Mouse (Mus musculus) left cerebral cortex, postnatal 10 days (tissue): ENCODE results near the gene Vps26a. TPM values are rescaled to one million over a fixed set of nuclear protein-coding genes. Genes with fewer than 3 reads are reported as not detected.

Experiments used
- DNase-seq, 2 experiments: peaks; one replicate each; pipeline ENCODE4 v3.0.0; 2021 to 2022; ENCODE audit warnings: low spot score in 2 of 2, mixed read lengths in 1 of 2; ENCODE audit errors: extremely low spot score in 1 of 2
- intact Hi-C: fragments of 180-260 bp; cut with DNase I; formaldehyde crosslinking; loops from one replicate; pipeline ENCODE4 v1.15.1; 2025
- total RNA-seq, 2 experiments: library from RNA; stranded (reverse); gene quantifications; 2 replicates each; pipeline ENCODE4 v1.2.3; 2021

Gene Vps26a
- 10 to 100 TPM; 46.3 to 47.9 TPM for total RNA-seq

GRCm38 (mm10) chr10:62486618-62487415 is at the start of gene Vps26a:
Vps26a (minus strand) TSS chr10:62486805.
- intact Hi-C loops, result no loop called here

GRCm38 (mm10) chr10:62534509-62534908 is 47.9 kb upstream of the Vps26a start:
- intact Hi-C loops, result no loop called here

More at GRCm38 (mm10) chr10:62486618-62487415, at the start of gene Vps26a:
- DNase-seq, result peak; percentile 97 to 98

DNA sequence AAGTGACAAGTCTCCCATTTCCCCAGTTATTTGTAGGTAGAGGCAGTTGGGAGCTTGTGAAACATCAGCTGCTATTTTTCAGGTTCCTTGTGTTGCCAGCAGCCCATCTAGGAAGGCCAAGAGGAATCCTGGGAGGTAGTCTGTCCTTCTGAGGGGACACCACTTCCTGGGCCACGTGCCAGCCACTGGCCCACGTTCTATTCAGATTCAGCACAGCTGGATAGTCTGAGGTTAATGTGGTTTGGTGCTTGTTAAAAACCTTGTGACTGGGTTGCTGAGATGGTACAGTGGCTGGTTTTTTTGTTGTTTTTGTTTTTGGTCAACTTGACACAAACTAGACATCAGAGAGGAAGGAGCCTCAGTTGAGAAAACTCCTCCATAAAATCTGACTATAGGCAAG is 46.2 kb upstream of the Vps26a start:
- DNase-seq, result no peak
- intact Hi-C loops, result no loop called here

More at GRCm38 (mm10) chr10:62534509-62534908, 47.9 kb upstream of the Vps26a start:
- DNase-seq, result no peak

DNA sequence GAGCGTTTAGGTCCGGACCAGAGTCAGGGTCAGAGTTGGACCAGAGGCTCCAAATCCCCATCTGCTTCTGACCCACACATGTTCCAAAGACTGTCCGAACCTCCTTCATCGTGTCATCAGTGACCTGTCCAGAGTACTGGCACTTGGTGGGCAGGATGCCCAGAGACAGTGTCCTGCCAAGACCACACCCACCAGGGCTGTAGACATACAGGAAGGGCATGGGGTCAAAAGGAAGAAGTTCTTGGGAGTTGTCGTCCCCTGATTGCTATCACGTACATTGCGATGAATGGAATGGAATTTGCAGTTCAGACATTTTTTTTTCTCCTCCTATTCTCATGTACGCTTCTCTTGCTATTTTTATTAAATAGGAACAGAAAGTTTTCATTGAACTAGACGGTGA is 43.6 kb upstream of the Vps26a start:
- peak in 1 of 2 experiments; percentile 54 for DNase-seq

GRCm38 (mm10) chr10:62527351-62527750 is 40.7 kb upstream of the Vps26a start, which contains the start of gene Srgn:
Srgn (minus strand) TSS chr10:62527451.
- DNase-seq, result no peak
- intact Hi-C loops, result no loop called here

More for the DNA sequence above, 43.6 kb upstream of the Vps26a start:
- intact Hi-C loops, result no loop called here

DNA sequence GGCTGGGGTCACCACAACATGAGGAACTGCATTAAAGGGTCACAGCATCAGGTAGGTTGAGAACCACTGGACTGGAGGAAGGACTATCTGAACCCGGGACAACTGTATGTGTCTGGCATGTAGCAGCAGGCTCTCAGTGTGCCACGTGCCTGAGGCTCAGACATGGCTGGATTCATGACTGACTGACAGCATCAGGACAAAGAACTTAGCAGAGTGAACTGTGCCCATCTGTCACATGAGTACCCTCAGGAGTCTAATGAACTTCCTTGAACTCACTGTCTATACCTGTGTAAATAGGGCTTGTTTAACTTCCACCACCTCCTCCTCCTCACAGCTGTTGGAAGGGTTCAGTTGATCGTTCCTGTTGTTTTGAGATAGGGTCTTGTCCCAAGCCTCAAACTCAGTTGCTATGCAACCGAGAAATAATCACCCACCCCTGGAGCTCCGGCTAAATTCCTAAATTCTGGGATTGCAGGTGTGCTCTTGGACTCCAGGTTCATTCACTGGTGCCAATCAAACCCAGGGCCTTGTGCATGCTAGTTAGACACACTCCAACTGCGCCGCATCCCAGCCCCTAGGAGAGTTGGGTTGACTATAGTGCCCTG is 35.8 kb upstream of the Vps26a start:
- no peak for DNase-seq
- intact Hi-C loops, result no loop called here

DNA sequence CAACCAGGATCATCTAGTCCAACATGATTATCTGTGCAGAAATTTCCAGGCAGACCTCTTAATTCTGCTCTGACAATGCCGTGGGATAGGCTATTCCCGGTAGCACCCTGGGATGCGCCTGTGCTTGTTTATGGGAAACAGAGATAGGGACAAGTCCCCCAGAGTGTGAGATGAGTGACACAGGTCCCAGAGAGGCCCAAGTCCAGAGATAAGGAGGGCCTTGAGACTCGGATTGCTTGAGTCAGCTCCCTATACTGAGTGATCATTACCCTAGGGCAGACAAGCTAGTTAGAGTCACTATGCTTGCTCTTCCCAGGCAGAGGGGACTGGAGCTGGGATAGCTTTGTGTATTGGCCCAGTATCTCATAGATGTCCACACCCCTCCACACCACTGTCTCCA is 35.2 kb upstream of the Vps26a start:
- no peak for DNase-seq
- intact Hi-C loops, result no loop called here

DNA sequence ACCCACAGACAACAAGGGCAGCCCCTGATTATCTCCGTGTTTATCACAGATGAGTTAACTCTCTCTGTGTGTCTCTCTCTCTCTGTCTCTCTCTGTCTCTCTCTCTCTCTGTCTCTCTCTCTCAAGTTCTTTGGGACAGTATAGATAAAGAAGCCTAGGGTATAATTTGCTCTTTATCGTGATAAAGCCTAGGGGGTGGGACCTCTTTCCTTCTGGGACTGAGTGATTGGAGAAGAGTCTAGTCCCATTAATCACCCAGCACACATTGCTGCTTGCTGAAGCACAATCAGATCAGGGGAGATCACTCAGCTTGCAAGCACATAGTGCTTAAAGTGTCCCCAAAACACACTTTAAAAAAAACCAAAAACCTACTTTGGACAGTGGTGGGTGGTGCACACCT is 34.3 kb upstream of the Vps26a start:
- intact Hi-C loops, result no loop called here

DNA sequence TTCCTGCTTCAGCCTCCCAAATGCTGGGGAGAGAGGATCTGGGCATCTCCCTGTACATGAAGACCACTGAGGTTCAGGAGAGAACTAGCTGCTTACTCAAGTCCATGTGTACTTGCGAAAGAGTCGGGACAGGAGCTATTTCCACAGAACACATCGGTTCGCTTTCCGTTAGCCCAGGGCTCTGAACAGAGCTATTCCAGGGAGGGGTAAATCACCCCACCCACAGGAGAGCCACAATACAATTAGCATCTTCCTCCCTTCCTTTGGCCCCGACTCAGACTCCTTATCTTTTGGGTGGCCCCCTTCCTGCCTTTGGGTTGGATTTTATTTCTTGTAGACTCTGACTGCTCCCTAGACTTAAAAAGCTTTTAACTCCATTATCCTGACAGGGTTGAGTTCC is 30.9 kb upstream of the Vps26a start:
- intact Hi-C loops, result no loop called here
- DNase-seq, result no peak

More for the DNA sequence above, 34.3 kb upstream of the Vps26a start:
- DNase-seq, result no peak

DNA sequence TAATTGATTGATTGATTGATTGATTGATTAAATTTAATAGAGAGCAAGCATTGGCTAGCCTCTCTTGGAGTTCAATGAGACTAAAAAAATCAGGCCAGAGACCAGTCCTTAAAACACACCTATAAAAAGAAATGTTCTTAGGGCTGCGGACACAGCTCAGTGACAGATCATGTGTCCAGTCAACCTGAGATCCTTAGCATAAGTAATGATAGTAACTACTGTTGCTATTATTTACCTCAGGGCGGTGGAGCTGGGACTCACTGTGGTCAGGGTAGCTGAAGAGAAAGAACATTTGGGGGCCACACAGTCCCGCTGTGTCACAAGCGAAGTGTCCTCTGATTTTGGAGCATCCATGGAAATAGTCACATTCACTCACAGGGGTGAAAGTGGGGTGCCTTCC is 26.2 kb upstream of the Vps26a start:
- intact Hi-C loops, result no loop called here
- no peak for DNase-seq

- DNase-seq, result no peak
- intact Hi-C loops, result no loop called here
Measured at GRCm38 (mm10) chr10:62511528-62511927, 24.9 kb upstream of the Vps26a start.

- intact Hi-C loops, result no loop called here
- no peak for DNase-seq
Measured at GRCm38 (mm10) chr10:62509032-62509656, 22.5 kb upstream of the Vps26a start.

- DNase-seq, result peak in 1 of 2 experiments; percentile 59
- intact Hi-C loops, result no loop called here
Measured at GRCm38 (mm10) chr10:62508459-62508858, 21.9 kb upstream of the Vps26a start.

- peak in 1 of 2 experiments; percentile 41 for DNase-seq
- intact Hi-C loops, result no loop called here
Measured at GRCm38 (mm10) chr10:62507591-62508308, 21.1 kb upstream of the Vps26a start.

DNA sequence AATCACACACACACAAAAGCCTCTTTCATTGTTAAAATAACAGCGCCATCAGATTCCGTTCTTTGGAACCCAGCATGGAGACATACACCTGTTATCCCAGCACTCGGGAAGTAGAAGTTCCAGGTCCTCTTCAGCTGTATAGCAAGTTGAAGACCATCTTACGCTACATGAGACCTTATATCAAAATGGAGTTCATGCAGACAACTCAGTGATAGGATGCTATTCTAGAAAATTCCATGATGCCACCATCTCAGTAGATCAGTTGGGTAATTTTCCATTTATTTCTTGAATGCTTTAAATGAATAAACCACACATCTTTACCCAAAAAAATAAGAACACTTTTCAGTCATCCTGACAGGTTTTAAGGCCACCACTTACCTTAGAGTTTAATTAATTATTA is 20.5 kb upstream of the Vps26a start:
- DNase-seq, result no peak
- intact Hi-C loops, result no loop called here

- no peak for DNase-seq
- intact Hi-C loops, result no loop called here
Measured at GRCm38 (mm10) chr10:62506019-62506556, 19.5 kb upstream of the Vps26a start.

- no peak for DNase-seq
- intact Hi-C loops, result no loop called here
Measured at GRCm38 (mm10) chr10:62505224-62505983, 18.8 kb upstream of the Vps26a start.
